Mouse (Mus musculus): ENCODE data around the gene Hdgf. TPM values are rescaled to one million over a fixed set of nuclear protein-coding genes. Genes with fewer than 3 reads are reported as not detected.

Gene Hdgf
- polyA plus RNA-seq, 1 experiment, result 200 TPM

DNA sequence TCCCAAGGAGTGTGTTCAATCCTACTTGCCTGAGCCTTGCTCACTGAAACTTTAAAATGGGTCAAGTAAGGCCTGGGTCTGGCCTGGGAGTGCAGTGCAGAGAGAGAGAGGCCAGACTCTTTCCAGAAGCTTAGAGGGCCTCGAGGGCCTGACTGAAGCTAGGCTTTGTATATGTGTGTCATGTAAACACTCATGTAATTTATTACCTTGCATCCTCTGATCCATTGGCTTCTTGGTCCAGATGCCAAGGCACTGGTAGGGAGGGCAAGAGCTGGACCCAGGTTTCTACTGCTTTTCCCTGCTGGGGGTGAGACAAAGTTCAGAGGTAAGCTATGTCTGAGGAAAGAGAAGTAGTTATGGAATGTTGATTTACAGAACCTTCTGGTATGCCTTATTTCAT, 1.8 kb downstream of the Hdgf start:
- Histone ChIP-seq H3K27me3 (ENCODE audit: control insufficient read depth, insufficient read depth, insufficient read length) (no peaks in the 10 kb centered on the region), H3K4me2 (ENCODE audit: low read depth) (peak overlapping the region; percentile 94), H3K79me2 (ENCODE audit: control insufficient read depth, insufficient read depth) (peaks cover 64% of the 10 kb centered on the region), H3ac (ENCODE audit: control insufficient read depth, insufficient read length) (peak overlapping the region; percentile 95), H3K36me3 (ENCODE audit: control insufficient read depth, insufficient read depth) (peaks cover 2% of the 10 kb centered on the region), H3K4me3 (peak overlapping the region; percentile 76)
- no peak for TF ChIP-seq MYOG (IDR thresholded peaks at IDR 0.05; ENCODE audit: control insufficient read depth in 1 of 3, insufficient read depth in 1 of 3, insufficient read length in 2 of 3, low read depth in 2 of 3)
- no peak for TF ChIP-seq POLR2AphosphoS2 (IDR thresholded peaks at IDR 0.05; ENCODE audit: insufficient read length, low read depth)
- TF ChIP-seq MYOD1 (IDR thresholded peaks at IDR 0.05; ENCODE audit: control insufficient read depth in 1 of 3, insufficient read length in 2 of 3, low read depth in 2 of 3), result no peak
- TF ChIP-seq MAX (IDR thresholded peaks at IDR 0.05; ENCODE audit: low read depth), result no peak
- no peak for TF ChIP-seq TCF12 (IDR thresholded peaks at IDR 0.05; ENCODE audit: insufficient read depth, poor library complexity, severe bottlenecking)
- TF ChIP-seq POLR2A (IDR thresholded peaks at IDR 0.05; ENCODE audit: insufficient read length, low read depth), result no peak
- no peak for TF ChIP-seq SRF (IDR thresholded peaks at IDR 0.05; ENCODE audit: control insufficient read depth, insufficient read length, low read depth)
- no peak for TF ChIP-seq E2F4 (IDR thresholded peaks at IDR 0.05; ENCODE audit: insufficient read depth)
- no peak for TF ChIP-seq TCF3 (IDR thresholded peaks at IDR 0.05; ENCODE audit: insufficient read length, low read depth)
- TF ChIP-seq REST (IDR thresholded peaks at IDR 0.05; ENCODE audit: insufficient read depth, insufficient read length), result no peak
- TF ChIP-seq USF1 (IDR thresholded peaks at IDR 0.05; ENCODE audit: low read depth), result no peak
- no peak for TF ChIP-seq CEBPB (IDR thresholded peaks at IDR 0.05; ENCODE audit: insufficient read depth, poor library complexity, severe bottlenecking)

DNA sequence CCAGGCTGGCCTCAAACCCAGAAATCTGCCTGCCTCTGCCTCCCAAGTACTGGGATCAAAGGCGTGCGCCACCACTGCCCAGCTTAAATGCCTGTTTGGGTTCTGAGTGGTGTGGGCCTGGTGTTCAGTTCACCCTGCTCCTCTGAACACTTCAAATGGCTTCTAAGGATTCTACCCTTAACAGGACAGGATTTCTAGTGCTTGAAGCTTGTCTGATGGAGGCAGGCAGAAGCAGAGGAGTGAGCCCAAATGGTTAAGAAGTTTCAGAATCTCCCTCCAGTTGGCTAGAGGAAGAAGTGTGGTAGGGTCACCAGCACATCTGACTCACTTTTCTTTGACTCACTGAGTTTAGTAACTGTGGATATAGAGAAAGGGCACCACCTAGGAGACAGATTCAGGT, 3.3 kb downstream of the Hdgf start:
- TF ChIP-seq POLR2AphosphoS2 (IDR thresholded peaks at IDR 0.05; ENCODE audit: insufficient read length, low read depth) (no peak), USF1 (IDR thresholded peaks at IDR 0.05; ENCODE audit: low read depth) (no peak), TCF12 (IDR thresholded peaks at IDR 0.05; ENCODE audit: insufficient read depth, poor library complexity, severe bottlenecking) (no peak), REST (IDR thresholded peaks at IDR 0.05; ENCODE audit: insufficient read depth, insufficient read length) (no peak), MYOG (IDR thresholded peaks at IDR 0.05; ENCODE audit: control insufficient read depth in 1 of 3, insufficient read depth in 1 of 3, insufficient read length in 2 of 3, low read depth in 2 of 3) (no peak), POLR2A (IDR thresholded peaks at IDR 0.05; ENCODE audit: insufficient read length, low read depth) (no peak), SRF (IDR thresholded peaks at IDR 0.05; ENCODE audit: control insufficient read depth, insufficient read length, low read depth) (no peak), MAX (IDR thresholded peaks at IDR 0.05; ENCODE audit: low read depth) (no peak), E2F4 (IDR thresholded peaks at IDR 0.05; ENCODE audit: insufficient read depth) (no peak), MYOD1 (IDR thresholded peaks at IDR 0.05; ENCODE audit: control insufficient read depth in 1 of 3, insufficient read length in 2 of 3, low read depth in 2 of 3) (no peak), TCF3 (IDR thresholded peaks at IDR 0.05; ENCODE audit: insufficient read length, low read depth) (no peak), CEBPB (IDR thresholded peaks at IDR 0.05; ENCODE audit: insufficient read depth, poor library complexity, severe bottlenecking) (no peak)
- H3K4me3 ChIP-seq, result peak overlapping the region; percentile 76
- peaks cover 70% of the 10 kb centered on the region for H3K79me2 ChIP-seq (ENCODE audit: control insufficient read depth, insufficient read depth)
- H3K27me3 ChIP-seq (ENCODE audit: control insufficient read depth, insufficient read depth, insufficient read length), result no peaks in the 10 kb centered on the region
- H3K4me2 ChIP-seq (ENCODE audit: low read depth), result peak overlapping the region; percentile 94
- no peak overlapping the region for H3ac ChIP-seq (ENCODE audit: control insufficient read depth, insufficient read length)
- H3K36me3 ChIP-seq (ENCODE audit: control insufficient read depth, insufficient read depth), result peaks cover 14% of the 10 kb centered on the region

DNA sequence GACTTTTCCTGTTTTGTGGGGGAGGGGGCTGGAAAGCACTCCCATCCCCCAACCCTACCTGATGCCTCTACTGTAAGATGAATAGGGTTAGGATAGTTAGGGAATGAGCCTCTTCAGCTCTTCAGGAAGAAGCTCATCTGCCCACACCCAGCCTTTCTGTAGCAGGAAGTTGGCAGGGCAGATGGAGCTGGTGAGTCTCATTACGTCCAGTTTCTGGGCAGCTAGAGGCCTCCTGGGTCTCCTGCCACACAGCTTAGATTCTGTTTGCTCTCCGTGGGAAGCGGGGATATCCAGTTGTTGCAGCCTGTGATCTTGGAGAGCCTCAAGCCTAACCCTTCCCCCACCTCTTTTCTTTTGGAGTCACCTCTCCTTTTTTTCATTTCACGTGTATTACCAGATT, 3.8 kb downstream of the Hdgf start:
- peak overlapping the region; percentile 76 for H3K4me3 ChIP-seq
- H3K79me2 ChIP-seq (ENCODE audit: control insufficient read depth, insufficient read depth), result peaks cover 70% of the 10 kb centered on the region
- H3ac ChIP-seq (ENCODE audit: control insufficient read depth, insufficient read length), result no peak overlapping the region
- peak overlapping the region; percentile 94 for H3K4me2 ChIP-seq (ENCODE audit: low read depth)
- H3K27me3 ChIP-seq (ENCODE audit: control insufficient read depth, insufficient read depth, insufficient read length), result no peaks in the 10 kb centered on the region
- TF ChIP-seq E2F4 (IDR thresholded peaks at IDR 0.05; ENCODE audit: insufficient read depth) (no peak), POLR2AphosphoS2 (IDR thresholded peaks at IDR 0.05; ENCODE audit: insufficient read length, low read depth) (peak; percentile 27)
- peaks cover 16% of the 10 kb centered on the region for H3K36me3 ChIP-seq (ENCODE audit: control insufficient read depth, insufficient read depth)

DNA sequence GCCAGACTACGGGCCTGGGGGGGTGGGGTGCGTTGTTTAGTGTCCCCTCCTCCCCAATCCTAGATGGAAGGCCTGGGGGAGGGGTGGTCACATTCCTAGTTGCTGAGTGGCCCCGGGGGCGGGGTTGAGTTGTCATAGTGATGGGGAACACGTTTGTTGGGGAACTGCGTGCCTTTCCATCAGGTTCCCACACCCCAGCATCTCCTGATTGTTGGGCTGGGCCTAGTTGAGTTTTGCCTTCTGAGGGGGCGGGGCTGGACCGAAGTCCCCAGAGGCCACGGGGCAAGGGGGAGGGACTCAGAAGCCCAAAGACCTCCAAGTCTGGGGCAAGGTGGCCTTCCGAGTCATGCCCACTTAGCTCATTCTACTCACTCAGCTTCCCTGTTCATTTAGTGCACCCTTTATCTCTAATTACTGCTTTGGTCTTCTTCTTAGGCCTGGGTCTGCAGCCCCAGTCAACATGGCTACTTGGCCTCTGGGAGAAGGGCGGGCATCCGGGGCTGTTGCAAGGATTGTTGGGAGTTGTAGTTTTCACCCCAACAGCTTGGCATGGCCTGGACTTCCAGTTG, 4.5 kb downstream of the Hdgf start:
- Histone ChIP-seq H3K79me2 (ENCODE audit: control insufficient read depth, insufficient read depth) (peaks cover 70% of the 10 kb centered on the region), H3K4me2 (ENCODE audit: low read depth) (peak overlapping the region; percentile 94), H3K4me3 (peak overlapping the region; percentile 76), H3ac (ENCODE audit: control insufficient read depth, insufficient read length) (no peak overlapping the region), H3K36me3 (ENCODE audit: control insufficient read depth, insufficient read depth) (peaks cover 17% of the 10 kb centered on the region), H3K27me3 (ENCODE audit: control insufficient read depth, insufficient read depth, insufficient read length) (no peaks in the 10 kb centered on the region)
- peak; percentile 54 for TF ChIP-seq POLR2AphosphoS2 (IDR thresholded peaks at IDR 0.05; ENCODE audit: insufficient read length, low read depth)
- TF ChIP-seq TCF12 (IDR thresholded peaks at IDR 0.05; ENCODE audit: insufficient read depth, poor library complexity, severe bottlenecking), result no peak

DNA sequence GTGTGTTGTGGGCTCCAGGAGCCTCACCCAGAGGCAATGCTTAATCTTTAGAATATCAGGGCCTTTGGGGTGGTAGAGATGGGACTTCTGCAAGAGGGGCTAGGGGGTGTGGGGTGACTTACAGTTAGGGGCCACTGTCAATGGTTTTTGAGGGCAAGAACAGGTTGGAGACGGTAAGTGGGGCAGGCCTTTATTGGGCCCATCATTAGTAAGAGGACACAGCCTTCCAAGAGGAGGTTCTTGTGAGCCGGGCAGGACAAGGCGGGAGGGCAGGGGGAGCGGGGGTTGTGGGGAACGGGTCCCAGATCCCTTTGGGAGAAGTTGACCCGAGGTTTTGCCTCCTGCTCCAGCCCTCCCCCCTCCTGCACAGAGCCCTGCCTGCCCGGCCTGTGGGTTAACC, 7.4 kb downstream of the Hdgf start:
- Histone ChIP-seq H3K27me3 (ENCODE audit: control insufficient read depth, insufficient read depth, insufficient read length) (no peaks in the 10 kb centered on the region), H3K4me2 (ENCODE audit: low read depth) (no peak overlapping the region), H3ac (ENCODE audit: control insufficient read depth, insufficient read length) (no peak overlapping the region), H3K4me3 (no peak overlapping the region), H3K36me3 (ENCODE audit: control insufficient read depth, insufficient read depth) (peaks cover 27% of the 10 kb centered on the region), H3K79me2 (ENCODE audit: control insufficient read depth, insufficient read depth) (peaks cover 50% of the 10 kb centered on the region)
- no peak for TF ChIP-seq CEBPB (IDR thresholded peaks at IDR 0.05; ENCODE audit: insufficient read depth, poor library complexity, severe bottlenecking)
- no peak for TF ChIP-seq SRF (IDR thresholded peaks at IDR 0.05; ENCODE audit: control insufficient read depth, insufficient read length, low read depth)
- TF ChIP-seq USF1 (IDR thresholded peaks at IDR 0.05; ENCODE audit: low read depth), result no peak
- TF ChIP-seq MYOG (IDR thresholded peaks at IDR 0.05; ENCODE audit: control insufficient read depth in 1 of 3, insufficient read depth in 1 of 3, insufficient read length in 2 of 3, low read depth in 2 of 3), result no peak
- TF ChIP-seq TCF12 (IDR thresholded peaks at IDR 0.05; ENCODE audit: insufficient read depth, poor library complexity, severe bottlenecking), result no peak
- no peak for TF ChIP-seq POLR2A (IDR thresholded peaks at IDR 0.05; ENCODE audit: insufficient read length, low read depth)
- TF ChIP-seq MAX (IDR thresholded peaks at IDR 0.05; ENCODE audit: low read depth), result no peak
- TF ChIP-seq POLR2AphosphoS2 (IDR thresholded peaks at IDR 0.05; ENCODE audit: insufficient read length, low read depth), result no peak
- no peak for TF ChIP-seq MYOD1 (IDR thresholded peaks at IDR 0.05; ENCODE audit: control insufficient read depth in 1 of 3, insufficient read length in 2 of 3, low read depth in 2 of 3)
- TF ChIP-seq TCF3 (IDR thresholded peaks at IDR 0.05; ENCODE audit: insufficient read length, low read depth), result no peak
- TF ChIP-seq E2F4 (IDR thresholded peaks at IDR 0.05; ENCODE audit: insufficient read depth), result no peak
- TF ChIP-seq REST (IDR thresholded peaks at IDR 0.05; ENCODE audit: insufficient read depth, insufficient read length), result no peak
